Mouse (Mus musculus) liver, postnatal 0 days (tissue): ENCODE results near the gene Vti1a. TPM values are rescaled to one million over a fixed set of nuclear protein-coding genes. Genes with fewer than 3 reads are reported as not detected.
A peak's percentile ranks its signal among the peaks of the same experiment; 100 is the strongest.

Experiments used
- ATAC-seq: fragments of 200-750 bp; cut with Nextera tagmentation; 2 replicates; pipeline ENCODE4 v1.8.0; 2017; ENCODE audit warnings: mild to moderate bottlenecking, moderate library complexity
- DNase-seq: peaks from one replicate; pipeline ENCODE4 v3.0.0-alpha.2; 2016
- H3K27ac ChIP-seq: fragments of 300-500 bp; sonication (generic); 2 replicates; pipeline ENCODE4 v1.5.1; 2014; ENCODE audit warnings: antibody characterized with exemption, moderate library complexity, mild to moderate bottlenecking, low read depth
- H3K27me3 ChIP-seq: fragments of 300-500 bp; sonication (generic); 2 replicates; pipeline ENCODE4 v1.6.1; 2014; ENCODE audit warnings: low read length, control low read depth, mixed read lengths; ENCODE audit not compliant: insufficient read depth
- H3K36me3 ChIP-seq: fragments of 300-500 bp; sonication (generic); replicated peaks from 2 replicates; pipeline ENCODE4 v1.6.1; 2014; ENCODE audit warnings: mild to moderate bottlenecking, control low read depth, low read length, moderate library complexity, mixed read lengths; ENCODE audit not compliant: insufficient read depth
- H3K4me1 ChIP-seq: fragments of 300-500 bp; sonication (generic); 2 replicates; pipeline ENCODE4 v1.6.1; 2014; ENCODE audit warnings: antibody characterized with exemption, mild to moderate bottlenecking, control low read depth; ENCODE audit not compliant: insufficient read depth
- H3K4me2 ChIP-seq: fragments of 300-500 bp; sonication (generic); 2 replicates; pipeline ENCODE4 v1.6.1; 2014; ENCODE audit warnings: low read depth, mild to moderate bottlenecking, low read length, moderate library complexity, mixed read lengths
- H3K4me3 ChIP-seq: fragments of 300-500 bp; sonication (generic); 2 replicates; pipeline ENCODE4 v1.5.1; 2014; ENCODE audit warnings: low read depth, low read length
- H3K9ac ChIP-seq: fragments of 300-500 bp; sonication (generic); replicated peaks from 2 replicates; pipeline ENCODE4 v1.6.1; 2014; ENCODE audit warnings: mild to moderate bottlenecking, moderate library complexity
- H3K9me3 ChIP-seq: fragments of 300-500 bp; sonication (generic); 2 replicates; pipeline ENCODE4 v1.6.1; 2016; ENCODE audit warnings: mild to moderate bottlenecking, control low read depth, low read length, mixed read lengths
- CTCF ChIP-seq: sonication (generic); IDR thresholded peaks from 2 replicates; pipeline ENCODE4 v1.5.1; 2016; ENCODE audit warnings: antibody characterized with exemption, low read depth
- EP300 ChIP-seq: IDR thresholded peaks from 2 replicates; pipeline ENCODE4 v1.6.1; 2016; ENCODE audit warnings: antibody characterized with exemption, low read depth, mild to moderate bottlenecking
- WGBS: fragments of 180-500 bp; shearing (Covaris S2); extraction: QIAGEN DNeasy Blood & Tissue Kit; methylation state at CpG from one replicate; pipeline ENCODE4 v1.1.7; 2014; ENCODE audit not compliant: insufficient replicate concordance; 5-methylcytosine and 5-hydroxymethylcytosine counted together
- polyA plus RNA-seq: library from polyadenylated mRNA; unstranded; fragments of >200 nt; fragmentation: Nextera tagmentation; extraction: Ambion mirVana; gene quantifications from 2 replicates; pipeline ENCODE4 v1.2.1, GENCODE M21; 2015

Gene Vti1a
- polyA plus RNA-seq, 1 experiment from 2014 or later: 10.5 TPM

DNA sequence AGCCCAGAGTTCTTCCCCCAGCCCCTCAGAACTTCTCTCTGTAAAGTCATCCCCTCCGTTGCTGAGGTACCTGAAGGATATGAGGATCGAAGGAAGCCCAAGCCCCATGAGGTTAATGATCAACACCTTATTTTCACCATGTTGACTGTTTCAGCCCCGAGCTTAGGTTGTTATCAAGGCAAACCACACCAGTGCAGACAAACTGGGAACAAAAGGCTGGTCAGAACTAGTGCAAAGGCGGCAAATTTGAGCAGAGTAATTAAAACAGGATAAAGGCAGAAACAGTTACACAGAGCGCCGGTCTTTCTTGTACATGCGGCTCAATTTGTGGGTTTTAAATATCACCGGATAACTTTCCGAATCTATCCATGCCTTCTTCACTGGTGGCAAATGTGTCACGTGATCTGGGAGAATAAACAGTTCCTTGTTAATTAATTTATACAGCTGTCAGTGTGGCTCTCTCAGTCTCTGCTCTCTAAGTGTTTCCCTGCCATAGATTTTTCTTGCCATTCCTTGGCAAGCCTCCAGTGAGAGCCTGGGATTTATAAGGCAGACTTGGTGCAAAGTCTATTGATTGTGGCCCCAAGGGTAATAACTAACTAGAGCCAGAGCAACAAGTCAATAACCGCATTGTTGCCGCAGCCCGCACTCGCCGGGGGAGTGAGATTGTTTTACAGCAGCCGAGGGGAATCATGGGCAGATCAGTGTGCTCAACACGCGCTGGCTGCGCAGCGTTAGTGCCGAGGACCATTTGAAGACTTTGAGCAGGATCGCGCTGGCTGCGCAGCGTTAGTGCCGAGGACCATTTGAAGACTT, 277.0 kb downstream of the Vti1a start:
- DNase-seq (peak; percentile 50), ATAC-seq (peak; percentile 63)
- H3K27ac ChIP-seq: peak overlapping the region; percentile 17; the same call in 1 of the 2 replicates
- peaks cover 19% of the 10 kb centered on the region for H3K4me1 ChIP-seq
- H3K4me2 ChIP-seq: peak overlapping the region; percentile 49
- no peaks in the 10 kb centered on the region for H3K27me3 ChIP-seq
- 63% methylated on average over 26 of the region's 26 CpGs for WGBS
- no peaks in the 10 kb centered on the region for H3K9me3 ChIP-seq
- TF ChIP-seq CTCF (no peak), EP300 (0 out of 2 replicates have a peak, but pooled peaks have one; percentile 34)
- no peak overlapping the region for H3K9ac ChIP-seq
- no peaks in the 10 kb centered on the region for H3K36me3 ChIP-seq
- no peak overlapping the region for H3K4me3 ChIP-seq

DNA sequence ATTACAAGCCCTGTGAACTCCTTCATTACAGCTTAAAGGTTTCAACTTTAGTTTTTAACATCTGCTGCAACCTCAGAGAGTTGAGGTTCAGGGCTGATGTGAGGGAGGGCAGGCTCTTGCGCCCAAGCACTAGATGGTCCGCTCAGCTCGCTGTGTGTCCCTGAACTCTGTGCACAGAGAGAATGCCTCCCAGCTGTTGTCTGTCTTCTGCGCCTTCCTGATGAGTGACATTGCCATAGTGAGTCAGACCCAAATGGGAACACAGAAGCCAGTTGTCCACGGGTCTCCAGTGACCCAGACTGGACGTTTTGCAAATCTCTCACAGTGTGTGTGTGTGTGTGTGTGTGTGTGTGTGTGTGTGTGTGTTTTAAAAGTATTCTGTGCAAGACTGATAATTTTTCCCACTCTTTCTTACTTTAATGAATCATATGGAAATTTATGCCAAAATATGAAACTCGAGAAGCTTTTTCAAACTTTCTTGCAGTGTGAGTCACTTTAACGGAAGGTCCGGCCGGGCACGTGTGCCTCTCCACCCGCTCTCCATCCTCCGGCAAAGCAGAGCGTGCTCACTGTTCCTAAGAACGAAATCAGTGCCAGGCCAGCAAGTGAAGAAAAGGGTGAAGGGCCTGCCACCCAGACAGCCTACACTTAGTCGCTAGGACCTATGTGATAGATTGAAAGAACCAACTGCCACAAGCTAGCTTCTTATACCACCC, 277.8 kb downstream of the Vti1a start:
- H3K9ac ChIP-seq: no peak overlapping the region

GRCm38 (mm10) chr19:55594451-55594850, 278.4 kb downstream of the Vti1a start:
- ATAC-seq (no peak), DNase-seq (no peak)
- TF ChIP-seq CTCF (no peak), EP300 (no peak)
- 54% methylated on average over 3 of the region's 3 CpGs for WGBS
- H3K27ac ChIP-seq: no peak overlapping the region
- peaks cover 19% of the 10 kb centered on the region for H3K4me1 ChIP-seq
- H3K9me3 ChIP-seq: no peaks in the 10 kb centered on the region
- H3K27me3 ChIP-seq: no peaks in the 10 kb centered on the region
- no peak overlapping the region for H3K4me2 ChIP-seq
- no peaks in the 10 kb centered on the region for H3K36me3 ChIP-seq
- H3K9ac ChIP-seq: no peak overlapping the region
- H3K4me3 ChIP-seq: no peak overlapping the region

More for the DNA sequence above, 277.8 kb downstream of the Vti1a start:
- Histone ChIP-seq H3K4me1 (peaks cover 19% of the 10 kb centered on the region), H3K4me3 (no peak overlapping the region), H3K27me3 (no peaks in the 10 kb centered on the region), H3K4me2 (peak overlapping the region; percentile 49; the same call in 1 of the 2 replicates), H3K9me3 (no peaks in the 10 kb centered on the region), H3K27ac (peak overlapping the region; percentile 17; the same call in 1 of the 2 replicates), H3K36me3 (no peaks in the 10 kb centered on the region)
- 78% methylated on average over 16 of the region's 16 CpGs for WGBS
- peak; percentile 40; the same call in 1 of the 2 replicates for ATAC-seq
- no peak for DNase-seq
- TF ChIP-seq CTCF (no peak), EP300 (no peak)

GRCm38 (mm10) chr19:55595945-55596649, 280.0 kb downstream of the Vti1a start:
- Histone ChIP-seq H3K4me1 (peaks cover 19% of the 10 kb centered on the region), H3K9me3 (no peaks in the 10 kb centered on the region), H3K36me3 (no peaks in the 10 kb centered on the region), H3K27ac (peak overlapping the region; percentile 74), H3K4me3 (no peak overlapping the region), H3K4me2 (0 out of 2 replicates have a peak overlapping the region, but pooled peaks have one; percentile 26), H3K27me3 (no peaks in the 10 kb centered on the region), H3K9ac (no peak overlapping the region)
- 36% methylated on average over 9 of the region's 9 CpGs for WGBS
- DNase-seq (no peak), ATAC-seq (peak; percentile 70)
- TF ChIP-seq EP300 (no peak), CTCF (no peak)

- H3K4me3 ChIP-seq: no peak overlapping the region
- no peaks in the 10 kb centered on the region for H3K27me3 ChIP-seq
- no peak for TF ChIP-seq EP300
- no peak for TF ChIP-seq CTCF
- 0 out of 2 replicates have a peak overlapping the region, but pooled peaks have one; percentile 74 for H3K27ac ChIP-seq
- 0 out of 2 replicates have a peak overlapping the region, but pooled peaks have one; percentile 26 for H3K4me2 ChIP-seq
- ATAC-seq: no peak
- 66% methylated on average over 6 of the region's 6 CpGs for WGBS
- DNase-seq: no peak
- H3K9me3 ChIP-seq: no peaks in the 10 kb centered on the region
- no peak overlapping the region for H3K9ac ChIP-seq
- peaks cover 19% of the 10 kb centered on the region for H3K4me1 ChIP-seq
- H3K36me3 ChIP-seq: no peaks in the 10 kb centered on the region
Measured at GRCm38 (mm10) chr19:55596804-55597203, 280.7 kb downstream of the Vti1a start.

DNA sequence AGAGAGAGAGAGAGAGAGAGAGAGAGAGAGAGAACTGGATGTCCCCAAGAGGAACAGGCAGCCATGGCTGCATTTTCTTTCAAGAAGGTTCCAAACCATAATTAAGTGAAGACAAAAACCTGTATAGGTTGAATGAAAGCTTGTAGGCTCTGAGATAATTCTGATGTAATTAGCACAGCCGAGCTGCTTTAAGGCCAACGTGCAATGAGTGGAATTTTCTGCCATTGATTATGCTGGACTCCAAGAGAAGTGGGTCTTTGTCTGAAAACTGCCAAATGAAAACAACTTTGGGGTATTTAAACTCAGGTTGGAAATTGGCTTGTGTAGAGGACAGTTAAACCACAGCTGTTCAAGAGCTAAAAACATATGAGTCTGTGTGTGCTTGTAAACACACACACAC, 281.2 kb downstream of the Vti1a start:
- H3K4me2 ChIP-seq: no peak overlapping the region
- WGBS: 78% methylated on average over 2 of the region's 2 CpGs
- no peaks in the 10 kb centered on the region for H3K9me3 ChIP-seq
- peaks cover 19% of the 10 kb centered on the region for H3K4me1 ChIP-seq
- no peaks in the 10 kb centered on the region for H3K36me3 ChIP-seq
- ATAC-seq: no peak
- no peaks in the 10 kb centered on the region for H3K27me3 ChIP-seq
- H3K27ac ChIP-seq: no peak overlapping the region
- TF ChIP-seq EP300 (no peak), CTCF (no peak)
- H3K4me3 ChIP-seq: no peak overlapping the region
- no peak for DNase-seq
- no peak overlapping the region for H3K9ac ChIP-seq
